Mouse (Mus musculus) megakaryocyte, adult 5-6 weeks (primary cell): ENCODE results near the gene Vmn1r193. TPM values are rescaled to one million over a fixed set of nuclear protein-coding genes. Genes with fewer than 3 reads are reported as not detected.
"Not testable (repeated sequence)": the region's sequence is repeated elsewhere in the genome, so short reads cannot be mapped to it uniquely, and the experiment has no call there.

Experiments
- ATAC-seq: 2 replicates; pipeline ENCODE4 v1.8.0; 2016; ENCODE audit warnings: mild to moderate bottlenecking, inconsistent platforms; ENCODE audit not compliant: poor library complexity, severe bottlenecking
- total RNA-seq, 2 experiments: library from RNA; stranded (forward) in 1 of 2; stranded (reverse) in 1 of 2; fragments of 153-499, 151-499 nt in 1 of 2; fragments of 221-1000, 200-1000 nt in 1 of 2; gene quantifications; 2 replicates each; pipeline versions ENCODE4 v1.2.3 to v1.2.4; 2015 to 2017

Vmn1r193 gene
- total RNA-seq (2015) (not detected in 2 replicates), total RNA-seq (2017) (not detected in 2 replicates)

- ATAC-seq: not testable (repeated sequence)
These were observed at the start of gene Vmn1r193 for GRCm38 (mm10) chr13:22223060-22223459. Gene Vmn1r193, minus strand, starts transcription at chr13:22223160.

GRCm38 (mm10) chr13:22271721-22272120 lies 48.8 kb upstream of the Vmn1r193 start:
- ATAC-seq: no peak

GRCm38 (mm10) chr13:22270222-22270621 lies 47.3 kb upstream of the Vmn1r193 start, which contains the start of gene Vmn1r195:
Gene Vmn1r195, plus strand, starts transcription at chr13:22270522.
- not testable (repeated sequence) for ATAC-seq

GRCm38 (mm10) chr13:22243915-22244314 lies 21.0 kb upstream of the Vmn1r193 start, which contains the start of gene Vmn1r194:
Gene Vmn1r194, plus strand, starts transcription at chr13:22244215.
- ATAC-seq: no peak

- not testable (repeated sequence) for ATAC-seq
These were observed 30.2 kb downstream of the Vmn1r193 start for GRCm38 (mm10) chr13:22192756-22193155.

- ATAC-seq: no peak
These were observed 31.9 kb downstream of the Vmn1r193 start, which contains the start of gene Vmn1r192 for GRCm38 (mm10) chr13:22191041-22191440. Gene Vmn1r192, minus strand, starts transcription at chr13:22191141.

GRCm38 (mm10) chr13:22190385-22190784 lies 32.6 kb downstream of the Vmn1r193 start:
- no peak for ATAC-seq

GRCm38 (mm10) chr13:22189313-22189712 lies 33.6 kb downstream of the Vmn1r193 start:
- no peak for ATAC-seq

GRCm38 (mm10) chr13:22183869-22184268 lies 39.1 kb downstream of the Vmn1r193 start, which contains the start of gene Vmn1r191:
Gene Vmn1r191, minus strand, starts transcription at chr13:22183969.
- no peak for ATAC-seq

- no peak for ATAC-seq
These were observed 54.5 kb downstream of the Vmn1r193 start for GRCm38 (mm10) chr13:22168416-22168815.

Other genes with a start within 250 kb of the Vmn1r193 start
- gene Pom121l2, start 242.0 kb downstream of the Vmn1r193 start, total RNA-seq (2015): not detected in 2 replicates
- gene Pom121l2, start 242.0 kb downstream of the Vmn1r193 start, total RNA-seq (2017): not detected in 2 replicates
- gene Prss16, start 213.4 kb downstream of the Vmn1r193 start, total RNA-seq (2015): 3.7 and 4.3 TPM in 2 replicates
- gene Prss16, start 213.4 kb downstream of the Vmn1r193 start, total RNA-seq (2017): 2.8 and 5.2 TPM in 2 replicates
- 0.91 and 1.1 TPM in 2 replicates for gene Hist1h2ah, start 187.6 kb downstream of the Vmn1r193 start, total RNA-seq (2015)
- gene Hist1h2ah, start 187.6 kb downstream of the Vmn1r193 start, total RNA-seq (2017): 48.2 and 145 TPM in 2 replicates
- 78.9 and 108 TPM in 2 replicates for gene Hist1h2bk, start 187.3 kb downstream of the Vmn1r193 start, total RNA-seq (2015)
- gene Hist1h2bk, start 187.3 kb downstream of the Vmn1r193 start, total RNA-seq (2017): 1,539 and 1,747 TPM in 2 replicates
- gene Hist1h4i, start 181.8 kb downstream of the Vmn1r193 start, total RNA-seq (2015): 34.9 and 43.5 TPM in 2 replicates
- gene Hist1h4i, start 181.8 kb downstream of the Vmn1r193 start, total RNA-seq (2017): 115 and 127 TPM in 2 replicates
- 43.5 and 58.5 TPM in 2 replicates for gene Hist1h2ag, start 180.2 kb downstream of the Vmn1r193 start, total RNA-seq (2015)
- 942 and 986 TPM in 2 replicates for gene Hist1h2ag, start 180.2 kb downstream of the Vmn1r193 start, total RNA-seq (2017)
- gene Hist1h2bj, start 179.9 kb downstream of the Vmn1r193 start, total RNA-seq (2015): 57.4 and 58.7 TPM in 2 replicates
- 645 and 753 TPM in 2 replicates for gene Hist1h2bj, start 179.9 kb downstream of the Vmn1r193 start, total RNA-seq (2017)
- not detected in 2 replicates for gene Vmn1r188, start 138.7 kb downstream of the Vmn1r193 start, total RNA-seq (2015)
- gene Vmn1r188, start 138.7 kb downstream of the Vmn1r193 start, total RNA-seq (2017): not detected in 2 replicates
- not detected in 2 replicates for gene Vmn1r189, start 117.3 kb downstream of the Vmn1r193 start, total RNA-seq (2015)
- gene Vmn1r189, start 117.3 kb downstream of the Vmn1r193 start, total RNA-seq (2017): not detected in 2 replicates
- gene Vmn1r191, start 39.2 kb downstream of the Vmn1r193 start, total RNA-seq (2015): not detected in 2 replicates
- gene Vmn1r191, start 39.2 kb downstream of the Vmn1r193 start, total RNA-seq (2017): not detected in 2 replicates
- gene Vmn1r192, start 32.0 kb downstream of the Vmn1r193 start, total RNA-seq (2015): not detected in 2 replicates
- gene Vmn1r192, start 32.0 kb downstream of the Vmn1r193 start, total RNA-seq (2017): 0.04 TPM in 1 of 2 replicates, not detected in the other
- not detected in 2 replicates for gene Vmn1r194, start 21.1 kb upstream of the Vmn1r193 start, total RNA-seq (2015)
- not detected in 2 replicates for gene Vmn1r194, start 21.1 kb upstream of the Vmn1r193 start, total RNA-seq (2017)
- gene Vmn1r195, start 47.4 kb upstream of the Vmn1r193 start, total RNA-seq (2015): not detected in 2 replicates
- not detected in 2 replicates for gene Vmn1r195, start 47.4 kb upstream of the Vmn1r193 start, total RNA-seq (2017)
- not detected in 2 replicates for gene Vmn1r196, start 66.8 kb upstream of the Vmn1r193 start, total RNA-seq (2015)
- not detected in 2 replicates for gene Vmn1r196, start 66.8 kb upstream of the Vmn1r193 start, total RNA-seq (2017)
- not detected in 2 replicates for gene Vmn1r197, start 101.4 kb upstream of the Vmn1r193 start, total RNA-seq (2015)
- gene Vmn1r197, start 101.4 kb upstream of the Vmn1r193 start, total RNA-seq (2017): not detected in 2 replicates
- not detected in 2 replicates for gene Vmn1r198, start 127.2 kb upstream of the Vmn1r193 start, total RNA-seq (2015)
- under 0.01 TPM in 1 of 2 replicates, not detected in the other for gene Vmn1r198, start 127.2 kb upstream of the Vmn1r193 start, total RNA-seq (2017)
- not detected in 2 replicates for gene Vmn1r199, start 156.7 kb upstream of the Vmn1r193 start, total RNA-seq (2015)
- not detected in 2 replicates for gene Vmn1r199, start 156.7 kb upstream of the Vmn1r193 start, total RNA-seq (2017)
- not detected in 2 replicates for gene Vmn1r200, start 167.2 kb upstream of the Vmn1r193 start, total RNA-seq (2015)
- gene Vmn1r200, start 167.2 kb upstream of the Vmn1r193 start, total RNA-seq (2017): 0.04 TPM in 1 of 2 replicates, not detected in the other
- not detected in 2 replicates for gene Vmn1r201, start 248.8 kb upstream of the Vmn1r193 start, total RNA-seq (2015)
- not detected in 2 replicates for gene Vmn1r201, start 248.8 kb upstream of the Vmn1r193 start, total RNA-seq (2017)